16 mouse cellular contexts compared by ENCODE assay signal in genomic region chr15:94658392-94659111, GRCm38 (mm10). TPM values are rescaled to one million over a fixed set of nuclear protein-coding genes. Genes with fewer than 3 reads are reported as not detected.
DNase-seq lines count a peak whose midpoint lies in the region; ATAC-seq and TF ChIP-seq lines count a peak whose summit lies in the region.
"Had no signal": no experiment of that assay in that cellular context is flagged by ENCODE, and none has a peak within 500 bp of the region (broad histone marks: within the 10 kb centered on the region; RNA-seq: fewer than 3 reads in every experiment).

No protein-coding gene starts in this region.

- no peaks in the 10 kb centered on the region for H3K27me3 ChIP-seq in embryonic facial prominence, embryonic 11.5 days (ENCODE audit: control insufficient read depth, insufficient read depth, low read length)
- H3K27me3 ChIP-seq in hindbrain, embryonic 13.5 days, result no peaks in the 10 kb centered on the region
- no peaks in the 10 kb centered on the region for H3K27me3 ChIP-seq in midbrain, embryonic 14.5 days (ENCODE audit: control insufficient read depth, insufficient read depth, low read length)

- DNase-seq in gastrocnemius, adult 2 months, result no peak
- no peak for DNase-seq in gastrocnemius, adult 8-10 months (ENCODE audit: low spot score in 2 of 2)
- DNase-seq in embryonic facial prominence, embryonic 11.5 days (ENCODE audit: low spot score), result no peak
- no peak for DNase-seq in midbrain, embryonic 14.5 days
- no peak for DNase-seq in right cerebral cortex, postnatal 36 days (ENCODE audit: low spot score in 2 of 2)
- no peak for DNase-seq in thymus, postnatal 36 days
- DNase-seq in lung, postnatal 4 days, result no peak
- DNase-seq: B cell, adult 2 months; kidney, adult 18-20 months; right cerebral cortex, postnatal 4 days had no signal

- no peaks in the 10 kb centered on the region for H3K36me3 ChIP-seq in embryonic facial prominence, embryonic 11.5 days (replicated peaks; ENCODE audit: control insufficient read depth, insufficient read depth, low read depth, low read length)
- H3K36me3 ChIP-seq in hindbrain, embryonic 13.5 days, result no peaks in the 10 kb centered on the region
- no peaks in the 10 kb centered on the region for H3K36me3 ChIP-seq in midbrain, embryonic 14.5 days (ENCODE audit: control insufficient read depth, insufficient read depth, low read length)
- H3K36me3 ChIP-seq: heart, embryonic 12.5 days had no signal

- TF ChIP-seq CTCF in gastrocnemius, adult 2 months (IDR thresholded peaks at IDR 0.05), result no peak

- peak overlapping the region; percentile 57 for H3K27ac ChIP-seq in gastrocnemius, adult 2 months
- H3K27ac ChIP-seq in embryonic facial prominence, embryonic 11.5 days (replicated peaks; ENCODE audit: low read depth, low read length), result no peak overlapping the region
- peak overlapping the region; percentile 68 for H3K27ac ChIP-seq in hindbrain, embryonic 13.5 days
- H3K27ac ChIP-seq in midbrain, embryonic 14.5 days (replicated peaks; ENCODE audit: low read depth, low read length), result peak overlapping the region; percentile 72
- H3K27ac ChIP-seq: liver, embryonic 14.5 days; macrophage had no signal

- intact Hi-C loops in gastrocnemius, adult 2 months (cut with DNase I), result no loop called here

- no peak for ATAC-seq in embryonic facial prominence, embryonic 11.5 days (replicated peaks; ENCODE audit: insufficient number of reproducible peaks, low FRiP score, low TSS enrichment, low read depth)
- 0 out of 2 replicates have a peak, but pooled peaks have one; percentile 43 for ATAC-seq in hindbrain, embryonic 13.5 days (ENCODE audit: low FRiP score)
- peak; percentile 31; the same call in 1 of the 2 replicates for ATAC-seq in midbrain, embryonic 14.5 days (ENCODE audit: low FRiP score, low TSS enrichment)
- ATAC-seq: activated CD4-positive, CD25-positive, alpha-beta regulatory T cell, adult 4 months had no signal

- WGBS in embryonic facial prominence, embryonic 11.5 days, result 64% methylated on average over 13 of the region's 13 CpGs
- WGBS in hindbrain, embryonic 13.5 days, result 68% methylated on average over 13 of the region's 13 CpGs
- WGBS in midbrain, embryonic 14.5 days, result 57% methylated on average over 13 of the region's 13 CpGs

- H3K4me3 ChIP-seq in gastrocnemius, adult 2 months, result no peak overlapping the region
- no peak overlapping the region for H3K4me3 ChIP-seq in embryonic facial prominence, embryonic 11.5 days (ENCODE audit: low read depth, low read length)
- H3K4me3 ChIP-seq in hindbrain, embryonic 13.5 days, result no peak overlapping the region
- H3K4me3 ChIP-seq in midbrain, embryonic 14.5 days (replicated peaks; ENCODE audit: low read depth, low read length), result no peak overlapping the region
- H3K4me3 ChIP-seq: heart, embryonic 12.5 days had no signal

- no peak overlapping the region; the same call in 1 of the 2 replicates for H3K4me2 ChIP-seq in embryonic facial prominence, embryonic 11.5 days (ENCODE audit: low read depth, low read length)
- no peak overlapping the region for H3K4me2 ChIP-seq in hindbrain, embryonic 13.5 days
- no peak overlapping the region for H3K4me2 ChIP-seq in midbrain, embryonic 14.5 days (ENCODE audit: low read length)
- H3K4me2 ChIP-seq: heart, embryonic 12.5 days had no signal

- H3K4me1 ChIP-seq in embryonic facial prominence, embryonic 11.5 days (ENCODE audit: control insufficient read depth, insufficient read depth, low read length), result no peaks in the 10 kb centered on the region
- peaks cover 20% of the 10 kb centered on the region for H3K4me1 ChIP-seq in hindbrain, embryonic 13.5 days (replicated peaks)
- H3K4me1 ChIP-seq in midbrain, embryonic 14.5 days (ENCODE audit: control insufficient read depth, insufficient read depth, low read length), result 0 out of 2 replicates have a peak, but pooled peaks cover 10% of the 10 kb centered on the region

- H3K9ac ChIP-seq in embryonic facial prominence, embryonic 11.5 days (replicated peaks; ENCODE audit: low read length), result peak overlapping the region; percentile 19; the same call in 1 of the 2 replicates
- no peak overlapping the region for H3K9ac ChIP-seq in hindbrain, embryonic 13.5 days
- H3K9ac ChIP-seq in midbrain, embryonic 14.5 days (replicated peaks; ENCODE audit: low read length), result no peak overlapping the region
- H3K9ac ChIP-seq: heart, embryonic 12.5 days; liver, embryonic 14.5 days had no signal

- H3K9me3 ChIP-seq in embryonic facial prominence, embryonic 11.5 days (replicated peaks; ENCODE audit: control insufficient read depth, low read length), result no peaks in the 10 kb centered on the region
- H3K9me3 ChIP-seq in hindbrain, embryonic 13.5 days, result no peaks in the 10 kb centered on the region
- H3K9me3 ChIP-seq in midbrain, embryonic 14.5 days (ENCODE audit: control insufficient read depth, low read length), result no peaks in the 10 kb centered on the region
- H3K9me3 ChIP-seq: heart, embryonic 12.5 days had no signal

RNA-seq across cellular contexts. Expression of gene Tmem117, which starts 29.5 kb away (rescaled TPM):
- 10 to 100 TPM; 16.9 to 19.2 TPM for total RNA-seq in gastrocnemius, adult 2 months (2021)
- total RNA-seq in gastrocnemius, adult 8-10 months (2022), result 10 to 100 TPM; 16.1 to 18.1 (median 16.5) TPM
- 1.5 and 1.9 TPM in 2 replicates for polyA plus RNA-seq in embryonic facial prominence, embryonic 11.5 days (2014; fragmentation: Nextera tagmentation; extraction: Ambion mirVana)
- 6.9 and 7.4 TPM in 2 replicates for polyA plus RNA-seq in hindbrain, embryonic 13.5 days (2015; fragmentation: Nextera tagmentation; extraction: Ambion mirVana)
- polyA plus RNA-seq in midbrain, embryonic 14.5 days (2014; fragmentation: Nextera tagmentation; extraction: Ambion mirVana), result 10.0 and 10.5 TPM in 2 replicates
- total RNA-seq: MEL had no signal
- polyA plus RNA-seq: liver, embryonic 14.5 days had no signal
